Mouse (Mus musculus) olfactory bulb, adult 2 months (tissue): ENCODE measurements around the gene Ccdc82.

Source experiments
- CTCF ChIP-seq: fragments of 200-500 bp; IDR thresholded peaks from 2 replicates; pipeline ENCODE4 v1.5.1; 2012; ENCODE audit warnings: low read depth, mild to moderate bottlenecking, low read length, moderate library complexity; ENCODE audit not compliant: insufficient read depth
- POLR2A ChIP-seq: fragments of 200-500 bp; IDR thresholded peaks from 2 replicates; pipeline ENCODE4 v1.6.1; 2012; ENCODE audit warnings: mild to moderate bottlenecking, low read depth, low read length, moderate library complexity; ENCODE audit not compliant: insufficient read depth

DNA sequence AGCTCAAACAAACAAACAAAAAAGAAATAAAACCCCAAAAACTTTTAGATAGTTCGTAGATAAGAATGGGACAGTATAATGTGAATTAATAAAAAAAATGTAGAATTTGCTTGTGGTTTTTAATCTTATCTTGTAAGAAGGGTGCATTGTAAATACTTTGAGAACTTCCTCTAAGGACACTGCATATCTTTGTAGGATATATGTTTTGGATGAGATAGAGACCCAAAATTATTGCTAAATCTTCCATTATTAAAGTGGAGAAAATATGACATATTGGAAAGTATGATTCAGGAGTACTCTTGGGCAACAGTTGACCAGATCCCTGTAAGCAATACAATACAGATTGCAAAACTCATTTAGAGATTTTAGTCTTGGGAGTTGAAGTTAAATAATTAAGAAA lies 26.5 kb downstream of the Ccdc82 start:
- no peak for TF ChIP-seq POLR2A
- no peak for TF ChIP-seq CTCF
